Mouse (Mus musculus) stomach, embryonic 16.5 days (tissue): ENCODE data around the gene Emc8. TPM values are rescaled to one million over a fixed set of nuclear protein-coding genes. Genes with fewer than 3 reads are reported as not detected.

Source experiments
- ATAC-seq: fragments of 200-750 bp; cut with Nextera tagmentation; 2 replicates; pipeline ENCODE4 v1.8.0; 2017; ENCODE audit warnings: moderate number of reproducible peaks, moderate TSS enrichment; ENCODE audit not compliant: insufficient read depth, low FRiP score
- H3K27ac ChIP-seq: fragments of 300-500 bp; sonication (generic); 2 replicates; pipeline ENCODE4 v1.5.1; 2014; ENCODE audit warnings: low read length
- H3K27me3 ChIP-seq: fragments of 300-500 bp; sonication (generic); 2 replicates; pipeline ENCODE4 v1.6.1; 2014; ENCODE audit warnings: low read length, control low read depth, mixed read lengths; ENCODE audit not compliant: control insufficient read depth, insufficient read depth
- H3K36me3 ChIP-seq: fragments of 300-500 bp; sonication (generic); 2 replicates; pipeline ENCODE4 v1.6.1; 2014; ENCODE audit warnings: low read length; ENCODE audit not compliant: control insufficient read depth, insufficient read depth
- H3K4me1 ChIP-seq: fragments of 300-500 bp; sonication (generic); 2 replicates; pipeline ENCODE4 v1.6.1; 2014; ENCODE audit warnings: low read length, control low read depth, mixed read lengths; ENCODE audit not compliant: control insufficient read depth, insufficient read depth
- H3K4me2 ChIP-seq: fragments of 300-500 bp; sonication (generic); 2 replicates; pipeline ENCODE4 v1.6.1; 2014; ENCODE audit warnings: low read depth, low read length, mixed read lengths
- H3K4me3 ChIP-seq: fragments of 300-500 bp; sonication (generic); replicated peaks from 2 replicates; pipeline ENCODE4 v1.5.1; 2014; ENCODE audit warnings: mild to moderate bottlenecking, low read length
- H3K9ac ChIP-seq: fragments of 300-500 bp; sonication (generic); 2 replicates; pipeline ENCODE4 v1.6.1; 2014; ENCODE audit warnings: low read length
- H3K9me3 ChIP-seq: fragments of 300-500 bp; sonication (generic); replicated peaks from 2 replicates; pipeline ENCODE4 v1.6.1; 2016; ENCODE audit warnings: low read length, control low read depth; ENCODE audit not compliant: control insufficient read depth
- WGBS: fragments of 180-500 bp; shearing (Covaris S2); extraction: QIAGEN DNeasy Blood & Tissue Kit; methylation state at CpG from one replicate; pipeline ENCODE4 v1.1.7; 2014; 5-methylcytosine and 5-hydroxymethylcytosine counted together
- polyA plus RNA-seq: library from polyadenylated mRNA; unstranded; fragments of >200 nt; fragmentation: Nextera tagmentation; extraction: Ambion mirVana; gene quantifications from 2 replicates; pipeline ENCODE4 v1.2.1, GENCODE M21; 2015

The Emc8 gene
- polyA plus RNA-seq, 1 experiment from 2014 or later: 215 TPM

DNA sequence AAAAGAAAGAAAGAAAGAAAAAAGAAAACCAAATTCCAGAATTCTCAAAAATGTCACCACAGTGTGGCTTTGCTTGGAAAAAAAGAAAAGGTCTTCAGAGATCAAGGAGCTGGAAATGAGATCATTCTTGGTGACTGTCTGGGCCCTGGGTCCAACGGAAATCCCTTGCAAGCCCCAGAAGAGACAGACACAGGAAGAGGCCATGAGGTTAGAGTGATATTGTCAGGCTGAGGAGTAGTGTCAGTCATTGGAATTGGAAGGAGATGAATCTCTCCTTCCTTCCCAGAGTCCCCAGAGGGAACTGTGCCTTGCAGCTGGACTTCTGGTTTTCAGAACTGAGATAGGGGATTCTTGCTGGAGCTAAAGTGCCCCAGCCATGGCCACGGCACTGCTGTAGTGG, 31.2 kb upstream of the Emc8 start:
- no peak overlapping the region for H3K4me3 ChIP-seq
- H3K9ac ChIP-seq: no peak overlapping the region
- no peak overlapping the region for H3K4me2 ChIP-seq
- H3K36me3 ChIP-seq: no peaks in the 10 kb centered on the region
- H3K4me1 ChIP-seq: peaks cover 25% of the 10 kb centered on the region
- H3K9me3 ChIP-seq: no peaks in the 10 kb centered on the region
- no peaks in the 10 kb centered on the region for H3K27me3 ChIP-seq
- ATAC-seq: no peak
- 67% methylated on average over 2 of the region's 2 CpGs for WGBS
- no peak overlapping the region for H3K27ac ChIP-seq

DNA sequence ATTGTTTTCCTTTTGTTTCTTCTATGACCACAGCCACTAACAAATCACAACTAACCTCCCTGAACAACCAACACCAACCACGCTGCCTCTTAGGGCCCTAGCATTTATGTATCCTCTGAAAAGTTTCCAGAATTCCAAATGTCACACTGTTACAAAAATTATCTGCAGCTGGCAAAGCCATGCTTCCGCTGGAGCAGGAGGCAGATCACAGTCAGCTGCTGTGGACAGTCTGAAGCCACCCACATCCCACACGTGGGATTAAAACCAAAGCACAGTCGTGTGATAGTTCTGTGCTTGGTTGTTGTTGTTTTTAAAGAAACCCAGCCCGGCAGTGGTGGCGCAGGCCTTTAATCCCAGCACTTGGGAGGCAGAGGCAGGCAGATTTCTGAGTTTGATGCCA, 30.7 kb upstream of the Emc8 start:
- Histone ChIP-seq H3K4me1 (peaks cover 28% of the 10 kb centered on the region), H3K4me2 (no peak overlapping the region), H3K27me3 (no peaks in the 10 kb centered on the region), H3K36me3 (no peaks in the 10 kb centered on the region), H3K9ac (no peak overlapping the region), H3K4me3 (no peak overlapping the region), H3K27ac (peak overlapping the region; percentile 62), H3K9me3 (no peaks in the 10 kb centered on the region)
- WGBS: 56% methylated on average over 6 of the region's 6 CpGs
- ATAC-seq: no peak

DNA sequence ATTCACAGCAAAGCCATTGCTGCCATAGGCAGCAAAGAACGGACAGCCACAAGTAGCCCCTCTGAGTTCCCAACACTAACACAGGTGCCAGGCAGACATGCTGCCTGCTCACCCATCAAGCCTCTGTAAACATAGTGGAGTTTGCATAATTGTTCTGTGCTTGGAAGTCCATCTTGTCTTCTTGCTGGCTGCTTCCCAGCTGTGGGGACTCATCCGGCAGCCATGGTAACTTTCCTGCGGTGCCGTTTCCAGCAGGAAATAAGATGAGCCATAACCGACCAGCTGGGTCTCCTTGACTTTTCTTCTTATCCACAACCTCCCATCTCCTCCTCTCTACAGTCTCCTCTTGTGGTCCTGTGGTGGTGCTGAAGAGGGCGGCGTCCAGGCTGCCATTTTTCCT, 30.1 kb upstream of the Emc8 start:
- Histone ChIP-seq H3K4me2 (no peak overlapping the region), H3K27me3 (no peaks in the 10 kb centered on the region), H3K27ac (peak overlapping the region; percentile 62), H3K4me3 (no peak overlapping the region), H3K4me1 (peaks cover 28% of the 10 kb centered on the region), H3K9ac (no peak overlapping the region), H3K36me3 (no peaks in the 10 kb centered on the region), H3K9me3 (no peaks in the 10 kb centered on the region)
- ATAC-seq: no peak
- WGBS: 56% methylated on average over 7 of the region's 7 CpGs

DNA sequence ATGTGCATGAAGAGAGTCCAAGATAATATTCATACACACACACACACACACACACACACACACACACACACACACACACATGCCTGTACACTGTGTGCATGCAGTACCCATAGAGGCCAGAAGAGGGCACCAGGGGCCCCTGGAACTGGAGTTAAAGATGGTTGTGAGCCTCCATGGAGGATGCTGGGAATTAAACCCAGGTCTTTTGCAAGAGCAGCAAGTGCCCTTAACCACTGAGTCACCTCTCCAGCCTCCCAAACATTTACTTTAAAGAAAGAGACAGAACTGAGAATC, 29.6 kb upstream of the Emc8 start:
- ATAC-seq: no peak
- no peak overlapping the region for H3K4me3 ChIP-seq
- H3K9ac ChIP-seq: no peak overlapping the region
- H3K9me3 ChIP-seq: no peaks in the 10 kb centered on the region
- H3K27me3 ChIP-seq: no peaks in the 10 kb centered on the region
- no peak overlapping the region for H3K4me2 ChIP-seq
- peak overlapping the region; percentile 62; the same call in 1 of the 2 replicates for H3K27ac ChIP-seq
- no peaks in the 10 kb centered on the region for H3K36me3 ChIP-seq
- peaks cover 30% of the 10 kb centered on the region for H3K4me1 ChIP-seq

- 61% methylated on average over 17 of the region's 17 CpGs for WGBS
These were observed 29.0 kb upstream of the Emc8 start for GRCm38 (mm10) chr8:120697154-120697978.

DNA sequence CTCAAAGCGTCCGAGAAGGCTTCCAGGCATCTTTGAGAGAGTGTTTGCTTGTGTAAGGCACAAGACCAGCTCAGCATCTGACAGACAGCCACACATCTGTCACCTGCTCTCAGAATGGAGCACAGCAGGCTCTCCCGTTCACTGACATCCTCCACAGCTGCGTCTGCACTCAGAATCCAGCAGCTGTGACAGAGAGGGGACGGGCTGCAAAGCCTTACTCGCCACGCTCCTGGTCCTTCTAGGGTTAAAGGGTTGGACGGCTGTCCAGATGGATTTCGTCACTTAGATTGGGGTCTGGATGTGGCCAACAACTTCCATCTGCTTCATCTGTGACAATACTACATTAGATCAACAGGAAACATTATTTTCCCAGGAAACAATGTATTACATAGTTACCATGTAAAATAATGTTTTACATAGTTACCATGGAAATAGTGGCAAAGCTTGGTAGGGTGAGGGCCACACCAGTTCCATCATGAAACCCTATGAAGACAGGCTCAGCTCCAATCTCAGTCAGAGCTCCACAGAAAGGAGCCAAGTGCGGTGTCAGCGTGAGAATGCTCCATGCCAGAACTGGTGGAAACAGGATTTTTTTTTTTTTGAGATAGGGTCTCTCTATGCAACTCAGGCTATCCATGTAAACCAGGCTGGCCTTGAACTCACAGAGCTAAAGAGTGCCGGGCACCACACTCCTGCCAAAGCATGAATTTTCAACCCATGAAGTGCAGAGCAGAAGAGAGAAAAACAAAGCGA, 28.2 kb upstream of the Emc8 start:
- H3K9ac ChIP-seq: 0 out of 2 replicates have a peak overlapping the region, but pooled peaks have one; percentile 2

More at GRCm38 (mm10) chr8:120697154-120697978, 29.0 kb upstream of the Emc8 start:
- H3K27ac ChIP-seq: peak overlapping the region; percentile 64
- 0 out of 2 replicates have a peak overlapping the region, but pooled peaks have one; percentile 4 for H3K4me2 ChIP-seq
- no peaks in the 10 kb centered on the region for H3K9me3 ChIP-seq
- H3K27me3 ChIP-seq: no peaks in the 10 kb centered on the region
- ATAC-seq: no peak
- H3K4me3 ChIP-seq: no peak overlapping the region
- no peaks in the 10 kb centered on the region for H3K36me3 ChIP-seq
- H3K9ac ChIP-seq: 0 out of 2 replicates have a peak overlapping the region, but pooled peaks have one; percentile 2
- peaks cover 32% of the 10 kb centered on the region for H3K4me1 ChIP-seq

GRCm38 (mm10) chr8:120693861-120694493, 25.6 kb upstream of the Emc8 start:
- ATAC-seq: peak; percentile 84
- no peaks in the 10 kb centered on the region for H3K9me3 ChIP-seq
- peaks cover 32% of the 10 kb centered on the region for H3K4me1 ChIP-seq
- H3K36me3 ChIP-seq: no peaks in the 10 kb centered on the region
- no peaks in the 10 kb centered on the region for H3K27me3 ChIP-seq
- no peak overlapping the region for H3K4me3 ChIP-seq
- peak overlapping the region; percentile 81 for H3K27ac ChIP-seq
- 12% methylated on average over 22 of the region's 22 CpGs for WGBS
- peak overlapping the region; percentile 41; the same call in 1 of the 2 replicates for H3K4me2 ChIP-seq
- H3K9ac ChIP-seq: peak overlapping the region; percentile 8; the same call in 1 of the 2 replicates

More for the DNA sequence above, 28.2 kb upstream of the Emc8 start:
- WGBS: 35% methylated on average over 13 of the region's 13 CpGs
- Histone ChIP-seq H3K36me3 (no peaks in the 10 kb centered on the region), H3K27ac (peak overlapping the region; percentile 64), H3K4me2 (0 out of 2 replicates have a peak overlapping the region, but pooled peaks have one; percentile 4), H3K4me1 (peaks cover 32% of the 10 kb centered on the region), H3K4me3 (no peak overlapping the region), H3K9me3 (no peaks in the 10 kb centered on the region), H3K27me3 (no peaks in the 10 kb centered on the region)
- peak; percentile 29 for ATAC-seq

GRCm38 (mm10) chr8:120692934-120693333, 24.6 kb upstream of the Emc8 start:
- Histone ChIP-seq H3K4me2 (no peak overlapping the region), H3K9ac (no peak overlapping the region), H3K36me3 (no peaks in the 10 kb centered on the region), H3K27ac (no peak overlapping the region), H3K4me3 (no peak overlapping the region), H3K9me3 (no peaks in the 10 kb centered on the region), H3K4me1 (peaks cover 32% of the 10 kb centered on the region), H3K27me3 (no peaks in the 10 kb centered on the region)
- 57% methylated on average over 4 of the region's 4 CpGs for WGBS
- no peak for ATAC-seq

GRCm38 (mm10) chr8:120688511-120688910, 20.1 kb upstream of the Emc8 start:
- H3K4me1 ChIP-seq: peaks cover 23% of the 10 kb centered on the region
- no peak overlapping the region for H3K9ac ChIP-seq
- H3K9me3 ChIP-seq: no peaks in the 10 kb centered on the region
- H3K27ac ChIP-seq: no peak overlapping the region
- H3K4me2 ChIP-seq: no peak overlapping the region
- no peak overlapping the region for H3K4me3 ChIP-seq
- ATAC-seq: no peak
- H3K27me3 ChIP-seq: no peaks in the 10 kb centered on the region
- 90% methylated on average over 7 of the region's 7 CpGs for WGBS
- no peaks in the 10 kb centered on the region for H3K36me3 ChIP-seq
